Mouse (Mus musculus): ENCODE measurements at regions not wholly inside any gene's neighbourhood (a gene's known extent, or its start where the extent isn't known, plus 50 kb on each side); places are given as distances from the start of the nearest gene placed in this dataset.
A peak's percentile ranks its signal among the peaks of the same experiment; 100 is the strongest.

DNA sequence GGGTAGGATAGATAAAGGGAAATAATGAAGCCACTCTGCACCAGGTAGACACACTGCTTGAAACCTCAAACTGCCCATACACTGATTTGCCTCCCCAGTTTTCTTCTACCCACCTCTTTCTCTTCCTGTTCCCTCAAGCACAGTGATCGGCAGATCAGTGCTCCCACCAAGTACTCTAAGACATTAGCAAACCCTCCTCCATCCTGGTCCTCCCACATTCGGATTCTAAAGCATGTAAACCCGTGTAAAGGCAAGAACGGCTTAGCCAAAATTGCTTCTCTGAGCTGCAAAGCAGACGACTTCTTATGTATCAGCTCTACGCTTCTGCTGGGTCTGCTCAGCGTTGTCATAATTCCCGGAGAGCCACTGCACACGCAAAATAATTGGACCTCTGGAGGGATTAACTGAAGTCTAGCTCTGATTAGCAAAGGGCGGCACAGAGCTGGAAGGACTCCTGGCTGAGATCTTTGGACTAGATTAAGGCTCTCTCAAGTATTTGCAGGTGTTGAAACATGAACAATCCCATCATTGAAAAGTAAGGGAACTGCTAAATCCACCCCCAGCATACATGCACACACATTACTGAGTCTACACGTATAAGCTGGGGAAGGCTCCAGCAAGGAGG lies 67.2 kb downstream of the Mtx3 start:
- DNase-seq (ENCODE audit: low spot score in 2 of 2) = no peak

DNA sequence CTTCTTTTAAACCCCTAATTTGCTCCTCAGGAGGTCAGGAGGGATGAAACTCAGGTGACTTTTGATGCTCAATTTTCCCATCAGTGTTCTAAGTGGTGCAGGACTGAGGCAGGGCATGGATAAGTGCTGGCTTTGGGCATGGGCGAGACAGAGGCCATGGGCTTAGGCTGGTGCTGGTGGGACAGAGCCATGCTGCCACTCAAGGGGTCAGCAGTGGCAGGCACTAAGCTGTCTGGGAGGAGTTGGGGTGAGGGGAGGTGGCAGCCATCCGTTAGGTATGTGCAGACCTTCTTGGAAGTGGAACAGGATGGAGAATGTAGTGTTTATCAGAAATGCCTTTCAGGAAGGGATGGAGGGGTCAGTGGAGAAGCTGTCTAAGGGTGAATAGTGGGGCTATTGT lies 68.1 kb downstream of the Mtx3 start:
- DNase-seq (ENCODE audit: low spot score in 2 of 2) = no peak

DNA sequence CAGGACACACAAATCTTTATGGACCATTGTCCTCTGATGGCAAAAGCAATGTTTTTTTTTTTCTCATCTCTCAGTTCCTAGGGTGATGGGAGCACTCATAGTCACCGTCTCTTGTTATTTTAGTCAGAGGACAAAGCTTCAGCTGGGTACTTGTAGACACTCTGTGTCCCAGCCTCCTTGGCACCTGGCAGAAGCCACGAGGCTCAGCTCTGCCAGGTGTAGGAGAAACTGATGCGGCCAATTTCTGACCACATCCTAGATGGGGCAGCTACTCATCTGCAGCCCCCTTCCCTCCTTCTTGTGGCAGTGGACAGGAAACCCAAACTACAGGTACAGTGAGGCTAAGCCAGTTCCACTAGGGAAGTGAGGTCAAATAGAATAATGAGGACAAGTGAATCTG lies 70.1 kb downstream of the Mtx3 start:
- no peak for DNase-seq (ENCODE audit: low spot score in 2 of 2)

DNA sequence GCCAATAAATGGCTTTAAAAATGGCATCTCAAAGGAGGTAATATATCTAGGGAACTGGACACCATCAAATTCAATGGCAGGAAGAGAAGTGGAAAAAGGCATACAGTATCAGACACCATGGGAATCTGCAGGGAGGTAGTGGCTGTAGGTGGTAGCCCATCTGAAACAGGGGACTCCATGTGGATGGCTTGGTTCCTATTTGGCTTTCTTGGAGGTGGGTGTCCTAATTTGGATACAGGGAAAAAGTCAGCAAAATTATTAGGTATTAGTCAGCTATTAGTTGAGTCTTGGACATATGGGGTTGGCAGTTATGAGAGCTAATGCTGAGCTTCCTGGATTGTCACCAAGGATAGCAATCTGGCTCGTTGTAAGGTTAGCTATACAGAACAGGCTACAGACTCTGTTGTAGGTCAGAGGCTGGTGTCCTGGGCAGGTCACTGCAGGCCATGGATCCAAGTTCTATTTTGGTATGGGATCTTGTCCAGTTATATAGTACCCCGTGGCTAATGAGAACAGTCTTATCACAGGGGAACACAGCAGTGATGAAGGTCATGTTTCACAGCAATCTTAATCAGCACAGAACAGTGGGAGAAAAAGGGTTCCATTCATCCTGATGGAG lies 70.8 kb downstream of the Mtx3 start:
- peak in 1 of 2 experiments; percentile 4 for DNase-seq (ENCODE audit: low spot score in 2 of 2)

DNA sequence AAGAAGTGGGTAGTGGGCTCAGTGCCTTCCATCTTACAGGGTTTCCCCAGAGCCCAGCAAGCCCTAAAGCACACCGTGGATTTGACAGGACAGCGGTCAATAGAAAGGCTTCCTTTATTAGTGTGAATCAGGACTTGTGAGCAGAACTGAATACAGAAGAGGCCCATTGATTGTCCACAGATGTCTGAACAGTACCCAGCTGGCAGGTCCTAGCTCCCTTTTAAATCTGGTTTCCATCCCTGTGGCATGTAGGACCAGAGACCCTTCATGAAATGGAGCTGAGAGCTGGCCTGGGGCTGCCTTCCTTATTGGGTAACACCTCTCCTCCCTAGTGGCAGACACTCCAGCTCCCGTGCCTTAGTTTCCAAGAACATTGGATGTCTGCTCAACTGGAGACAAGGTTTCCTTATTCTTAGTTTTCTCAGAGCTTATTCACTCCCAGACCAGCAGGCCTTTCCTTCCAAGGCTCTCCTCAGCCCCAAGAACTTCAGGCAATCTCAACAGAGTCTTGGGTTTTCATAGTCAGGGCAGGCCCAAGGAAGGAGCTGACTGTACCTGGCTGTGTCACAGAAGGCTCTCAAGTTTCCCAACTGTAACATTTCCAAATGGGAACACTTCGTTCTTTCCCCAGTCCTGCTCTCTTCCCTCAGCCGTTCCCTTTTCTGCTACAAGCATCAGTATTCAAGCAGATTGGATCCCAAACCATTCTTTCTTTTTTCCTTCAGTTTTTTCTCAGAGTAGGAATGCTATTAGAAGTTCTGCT lies 71.6 kb downstream of the Mtx3 start:
- no peak for DNase-seq (ENCODE audit: low spot score in 2 of 2)

DNA sequence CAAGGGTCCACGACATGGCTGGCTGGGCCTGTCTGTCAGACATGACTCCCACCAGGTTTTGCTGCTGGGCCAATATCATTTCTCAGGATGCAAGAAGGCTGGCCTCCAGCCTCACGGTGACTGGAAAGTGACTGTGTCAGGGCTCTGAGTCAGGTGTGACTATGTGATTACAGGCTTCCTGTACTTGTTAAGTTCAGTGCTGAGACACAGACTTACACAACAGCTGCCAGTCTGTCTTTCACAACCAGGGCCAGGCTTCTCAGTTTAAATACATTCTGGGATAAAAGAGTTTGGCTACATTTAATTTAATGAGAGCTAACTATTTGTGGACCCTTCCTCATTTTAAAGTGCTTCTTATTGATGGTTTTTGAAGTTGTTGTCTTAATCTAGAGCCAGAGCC lies 75.3 kb downstream of the Mtx3 start:
- DNase-seq (ENCODE audit: low spot score in 2 of 2) = no peak

DNA sequence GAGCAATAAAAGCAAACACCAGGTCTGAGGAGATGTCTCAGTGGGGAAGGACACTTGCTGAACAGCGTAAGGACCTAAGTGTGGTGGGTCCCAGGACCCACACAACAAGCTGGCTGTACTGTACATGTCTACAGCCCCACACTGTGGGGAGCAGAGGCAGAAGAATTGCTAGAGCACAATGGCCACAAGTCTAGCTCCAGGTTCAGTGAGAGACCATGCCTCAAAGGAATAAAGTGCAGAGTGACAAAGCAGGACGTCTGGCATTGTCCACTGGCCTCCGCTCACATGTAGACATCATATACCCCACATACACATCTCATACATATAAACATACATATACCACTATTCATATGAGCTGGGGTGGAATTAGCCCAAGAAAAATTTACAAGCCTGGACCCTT lies 77.4 kb downstream of the Mtx3 start:
- DNase-seq (ENCODE audit: low spot score in 2 of 2) = no peak

DNA sequence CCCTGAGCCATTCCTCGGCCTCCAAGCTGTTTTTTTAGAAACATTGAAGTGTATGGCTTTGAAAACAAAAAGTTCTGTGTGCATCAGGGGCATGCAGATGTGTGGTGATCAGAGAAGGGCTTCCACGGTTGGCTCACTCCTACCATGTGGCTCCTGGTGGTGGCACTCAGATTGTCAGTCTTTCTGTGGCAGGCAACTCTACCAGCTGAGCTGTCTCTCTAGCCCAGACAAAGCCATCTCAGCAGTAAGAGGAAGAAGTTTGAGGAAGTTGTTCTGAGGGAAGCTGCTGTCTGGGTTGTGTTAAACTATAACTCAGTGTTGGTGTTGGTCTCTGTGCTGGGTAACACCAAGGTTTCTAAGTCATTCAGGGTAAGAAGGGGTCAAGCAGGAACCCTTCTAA lies 78.9 kb downstream of the Mtx3 start:
- no peak for DNase-seq (ENCODE audit: low spot score in 2 of 2)

DNA sequence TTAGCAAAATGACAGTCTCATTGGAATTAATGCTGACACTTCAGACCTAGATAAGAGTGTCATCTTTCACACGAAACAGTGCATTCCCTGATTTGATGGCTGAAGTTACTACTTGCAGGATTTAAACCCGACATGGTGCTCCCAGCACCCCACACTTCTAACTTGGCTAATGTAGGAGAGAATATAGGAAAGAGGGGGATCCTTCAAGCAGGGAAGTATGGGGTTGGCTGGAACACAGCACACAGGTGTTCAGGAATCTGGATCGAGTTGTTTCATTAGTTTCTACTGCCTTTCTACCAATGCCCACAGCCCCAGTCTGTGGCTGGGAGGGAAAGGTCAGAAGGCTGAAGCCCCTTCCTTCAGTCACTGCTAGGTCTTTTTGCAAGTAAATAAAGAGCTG lies 79.5 kb downstream of the Mtx3 start:
- DNase-seq (ENCODE audit: low spot score in 2 of 2) = no peak

DNA sequence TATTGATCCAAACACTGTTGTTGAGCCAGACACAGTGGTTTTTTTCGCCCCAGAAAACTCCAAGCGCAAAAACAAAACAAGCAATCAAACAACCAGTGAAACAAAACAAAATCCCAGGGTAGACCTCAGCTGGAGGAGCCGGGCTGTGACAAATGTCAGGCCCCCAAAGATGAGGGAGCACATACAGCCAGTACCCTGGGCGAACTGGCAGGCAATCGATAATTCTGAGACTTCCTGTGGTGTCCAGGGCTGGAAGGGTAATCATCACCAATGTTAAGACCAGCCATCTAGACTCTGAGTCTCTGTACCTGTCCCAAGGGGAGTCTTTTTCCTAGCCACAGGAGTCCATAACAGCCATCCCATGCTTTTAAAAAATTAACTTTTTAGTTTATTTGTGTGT lies 80.6 kb downstream of the Mtx3 start:
- no peak for DNase-seq (ENCODE audit: low spot score in 2 of 2)

DNA sequence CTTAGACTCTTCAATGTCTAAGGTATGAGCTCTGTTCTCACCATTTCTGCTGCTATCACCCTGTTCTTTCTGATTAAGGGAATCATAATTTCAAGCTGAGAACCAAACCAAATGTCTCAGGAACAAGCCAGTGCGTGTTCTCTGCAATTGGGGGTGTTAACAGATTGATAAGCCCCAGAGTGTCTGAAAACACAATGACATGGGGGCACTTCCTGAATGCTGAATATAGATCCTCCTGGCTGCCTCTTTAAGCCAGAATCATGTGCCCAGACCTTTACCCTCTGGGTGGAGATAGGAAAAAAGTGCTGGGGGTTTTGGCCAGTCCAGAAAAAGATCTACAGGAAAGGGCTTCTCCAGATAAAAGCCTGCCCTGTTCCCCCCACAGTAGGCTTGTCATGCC lies 84.0 kb downstream of the Mtx3 start:
- no peak for DNase-seq (ENCODE audit: low spot score in 2 of 2)

DNA sequence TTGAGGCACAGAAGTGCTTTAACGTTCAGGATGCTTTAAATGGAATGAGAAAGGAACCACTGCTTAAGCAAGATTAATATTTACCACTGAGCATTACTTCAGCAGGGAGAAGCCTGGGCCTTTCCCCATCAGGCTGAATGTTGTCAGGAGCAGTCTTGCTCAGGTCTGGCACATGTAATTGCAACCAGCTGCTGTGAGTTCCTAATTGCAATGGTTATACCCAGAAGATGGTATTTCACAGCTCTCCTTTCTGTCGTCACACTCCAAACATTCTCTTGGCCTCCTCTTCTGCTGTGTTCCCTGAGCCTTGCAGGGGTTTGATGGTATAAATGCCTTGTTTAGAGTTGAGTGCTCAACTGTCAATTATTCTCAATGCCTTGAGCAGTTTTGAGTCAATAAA lies 87.1 kb downstream of the Mtx3 start:
- DNase-seq (ENCODE audit: low spot score in 2 of 2) = no peak

DNA sequence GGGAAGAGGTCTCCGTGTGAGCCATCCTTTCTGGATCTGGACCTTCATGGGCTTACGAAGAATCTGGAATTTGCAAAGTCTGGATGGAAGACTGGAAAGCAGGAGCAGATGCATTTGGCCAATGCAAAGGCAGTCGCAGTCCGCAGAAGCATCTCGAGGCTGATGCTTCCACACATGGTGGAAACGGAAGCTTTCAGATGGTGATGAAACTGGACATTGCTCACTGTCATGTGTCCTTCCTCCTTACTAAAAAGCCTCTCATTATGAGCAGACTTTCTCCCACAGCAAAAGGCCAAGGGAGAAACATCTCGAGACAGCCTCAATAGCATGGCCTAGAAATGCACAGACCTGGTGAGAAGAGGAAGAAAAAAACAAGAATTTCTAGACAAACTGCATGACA lies 94.5 kb downstream of the Mtx3 start:
- DNase-seq (ENCODE audit: low spot score in 2 of 2) = no peak

DNA sequence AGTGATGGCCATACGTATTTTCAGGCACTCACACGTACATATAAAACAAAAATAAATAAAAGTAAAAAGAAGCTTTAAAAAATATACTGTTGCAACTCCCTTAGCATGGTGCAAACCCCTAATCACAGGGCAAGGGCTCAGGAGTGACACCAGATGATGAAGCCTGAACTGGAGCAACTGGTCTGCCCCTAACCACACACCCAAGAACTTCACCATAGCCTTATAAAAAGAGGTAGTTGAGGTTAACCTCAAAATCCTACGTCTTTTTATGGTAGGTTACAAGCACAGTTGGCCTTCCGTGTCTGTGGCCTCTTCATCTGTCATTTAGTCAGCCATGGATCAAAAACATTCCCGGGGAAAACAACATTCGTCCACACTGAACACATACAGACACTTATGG lies 96.0 kb downstream of the Mtx3 start:
- DNase-seq (ENCODE audit: low spot score in 2 of 2) = no peak

DNA sequence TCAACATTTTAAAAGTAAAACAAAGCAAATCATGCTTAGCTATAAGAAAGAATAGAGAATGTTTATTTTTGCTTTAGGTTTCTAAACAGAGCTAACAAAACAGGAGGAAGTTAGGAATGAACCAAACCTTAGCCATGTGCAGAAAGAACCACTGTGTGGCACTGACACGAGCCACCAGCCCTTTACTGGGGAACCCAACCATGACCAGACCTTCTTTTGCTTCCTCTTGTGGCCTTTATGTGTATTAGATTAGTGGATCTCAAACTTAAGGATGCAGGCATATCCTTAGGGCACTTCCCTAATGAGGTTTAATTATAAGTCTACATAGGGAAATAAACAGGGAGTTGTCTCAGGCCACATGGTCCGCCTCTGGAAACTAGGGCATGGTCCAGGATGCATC lies 104.0 kb downstream of the Mtx3 start:
- DNase-seq (ENCODE audit: low spot score in 2 of 2) = no peak

DNA sequence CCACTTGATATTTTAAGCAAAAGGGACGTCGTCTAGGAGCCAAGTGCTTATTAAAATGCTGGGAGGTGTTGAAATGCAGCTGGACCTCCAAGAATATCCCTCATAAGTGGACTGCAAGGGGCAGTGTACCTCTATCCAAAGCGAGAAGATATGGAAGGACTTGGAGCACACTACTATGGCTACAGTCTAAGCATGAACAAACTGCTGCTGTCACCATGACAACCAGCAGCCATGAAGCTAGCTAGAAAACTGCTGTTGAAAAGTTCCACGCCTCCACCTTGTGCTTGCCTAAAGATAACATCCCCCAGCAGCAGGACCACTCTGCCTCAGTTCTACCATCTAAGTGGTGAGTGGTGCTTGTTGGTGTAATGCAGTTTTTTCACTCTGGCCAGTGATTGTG lies 115.5 kb downstream of the Mtx3 start:
- DNase-seq (ENCODE audit: low spot score in 2 of 2) = no peak

DNA sequence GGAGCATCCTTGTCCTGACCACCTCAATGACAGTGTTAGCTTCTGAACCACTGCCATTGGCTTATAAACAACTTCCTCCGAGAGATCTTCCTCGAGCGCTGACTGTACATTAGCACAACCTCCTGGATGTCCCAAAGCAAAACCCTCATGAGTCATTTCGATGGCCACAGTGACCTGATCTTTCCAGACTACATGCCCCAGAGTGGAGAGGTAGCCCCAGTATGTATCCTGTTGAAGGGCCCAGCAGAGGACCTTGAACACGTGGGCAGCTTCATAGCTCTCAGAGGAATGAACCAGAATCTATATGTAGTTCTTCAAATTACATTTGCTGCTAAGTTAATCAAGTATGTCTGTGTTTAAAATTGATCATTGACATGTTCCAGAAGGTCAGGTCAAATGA lies 118.1 kb downstream of the Mtx3 start:
- DNase-seq (ENCODE audit: low spot score in 2 of 2) = no peak

DNA sequence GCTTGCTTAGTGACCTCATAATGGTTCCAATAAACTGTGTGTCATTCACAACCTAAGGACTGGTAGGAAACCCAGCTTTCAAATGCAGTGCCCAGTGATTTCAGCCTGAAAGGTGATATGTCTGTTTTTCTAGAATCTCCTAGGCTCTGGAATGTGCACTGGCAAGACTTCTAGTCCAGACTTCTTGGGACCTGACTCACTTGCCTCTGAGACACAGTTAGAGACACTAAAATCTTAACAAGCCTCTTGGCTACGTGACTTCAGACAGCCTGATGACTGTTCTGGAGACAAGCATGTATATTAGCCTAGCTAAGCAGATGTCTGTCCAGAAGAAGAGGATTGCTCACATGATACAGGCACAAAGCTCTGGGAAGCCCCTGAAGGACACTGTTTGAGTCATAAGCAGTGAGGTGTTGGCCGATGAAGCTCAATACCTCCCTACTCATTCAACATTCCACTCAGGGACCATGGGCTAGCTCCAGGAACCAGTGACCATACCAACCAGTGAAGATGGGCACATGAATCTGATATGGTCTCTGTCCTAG lies 118.9 kb downstream of the Mtx3 start:
- no peak for DNase-seq (ENCODE audit: low spot score in 2 of 2)

DNA sequence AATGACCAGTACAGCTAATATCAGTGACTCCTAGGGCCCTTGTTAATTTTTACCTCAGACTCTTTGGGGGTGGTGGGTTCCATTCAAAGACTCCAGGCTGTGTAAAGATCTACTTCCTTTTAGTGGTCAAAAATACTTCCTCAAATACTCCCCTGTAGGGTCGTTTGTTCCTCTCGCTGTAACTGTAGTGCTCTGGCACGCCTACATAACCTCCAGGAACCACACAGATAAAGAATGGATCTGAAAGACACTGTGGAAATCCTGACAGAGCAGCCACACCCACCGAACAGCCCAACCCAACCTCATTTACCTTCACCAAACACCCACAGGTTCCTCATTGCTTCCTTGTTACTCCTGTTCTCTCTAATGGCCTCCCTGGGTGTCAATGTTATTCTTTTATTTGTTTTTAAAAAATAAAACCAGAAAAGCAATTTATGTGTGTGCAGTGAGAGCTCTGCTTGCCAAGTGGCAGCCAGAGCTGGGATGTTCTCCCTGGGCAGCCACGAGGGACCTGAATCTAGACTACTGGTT lies 119.7 kb downstream of the Mtx3 start:
- no peak for DNase-seq (ENCODE audit: low spot score in 2 of 2)

DNA sequence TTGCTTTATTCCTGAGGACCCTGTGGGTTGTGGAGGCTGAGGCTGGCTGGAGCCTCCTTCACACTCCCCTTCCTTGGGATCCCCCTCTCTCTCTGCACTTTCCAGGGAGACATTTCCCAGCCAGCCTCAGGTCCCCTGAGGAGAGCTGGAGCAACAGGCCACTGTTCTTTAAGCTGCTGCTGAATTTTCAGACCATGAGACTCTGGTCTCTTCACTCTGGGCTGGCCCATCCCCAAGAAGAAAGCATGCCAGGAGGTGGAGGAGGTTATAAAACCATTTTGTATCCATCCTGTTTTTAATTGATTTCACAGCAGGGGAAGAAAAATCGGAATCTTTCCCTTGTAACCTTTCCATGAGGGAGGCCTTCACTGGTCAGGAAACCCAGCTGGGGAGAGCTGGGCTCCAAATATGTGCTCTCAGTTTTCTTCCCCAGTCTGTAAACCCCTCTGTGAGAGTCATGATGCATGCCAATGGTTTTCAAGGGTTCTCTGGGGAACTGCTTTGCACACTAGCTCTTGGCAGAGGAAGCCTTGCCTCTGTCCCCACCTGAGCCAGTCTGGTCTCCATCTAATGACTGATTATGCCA lies 122.6 kb downstream of the Mtx3 start:
- peak; percentile 69 to 89 for DNase-seq (ENCODE audit: low spot score in 2 of 2)

DNA sequence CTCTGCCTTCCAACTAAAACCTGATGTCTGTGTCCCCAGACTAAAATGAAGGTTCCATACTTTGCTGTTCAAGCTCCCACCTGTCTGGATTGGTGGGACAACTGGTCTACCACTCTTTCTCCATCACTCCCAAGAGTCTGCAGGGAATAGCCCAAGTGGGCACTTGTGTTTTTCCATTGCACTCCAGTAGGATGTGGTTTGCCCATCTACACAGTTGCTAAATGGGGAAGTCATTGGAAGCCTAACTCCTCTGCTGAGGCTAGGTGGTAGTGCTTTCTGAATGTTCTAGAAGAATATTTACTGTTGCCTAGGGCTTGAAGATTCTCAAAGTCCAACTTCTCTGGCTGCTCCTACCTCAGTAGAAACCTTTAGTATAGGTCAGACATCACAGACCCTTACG lies 125.0 kb downstream of the Mtx3 start:
- DNase-seq (ENCODE audit: low spot score in 2 of 2) = no peak

DNA sequence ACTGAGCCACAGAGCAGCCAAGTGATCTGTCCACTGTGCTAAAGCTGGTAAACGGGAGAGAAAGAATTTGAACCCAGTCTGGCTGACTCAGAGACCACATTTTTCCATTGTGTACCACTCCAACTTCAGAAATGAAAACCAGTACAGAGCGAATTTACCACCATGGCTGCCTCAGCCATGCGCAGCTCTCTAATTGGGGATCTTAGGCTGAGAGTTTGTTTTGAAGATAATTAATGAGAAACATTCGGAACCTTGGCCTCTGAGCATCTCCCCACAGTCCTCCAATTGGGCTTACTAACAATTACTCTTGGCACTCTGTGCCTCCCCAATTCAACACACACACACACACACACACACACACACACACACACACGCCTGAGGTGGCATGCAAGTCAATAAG lies 128.3 kb downstream of the Mtx3 start:
- no peak for DNase-seq (ENCODE audit: low spot score in 2 of 2)
